Mouse (Mus musculus) midbrain, embryonic 12.5 days (tissue): ENCODE measurements around the gene Cd247. TPM values are rescaled to one million over a fixed set of nuclear protein-coding genes. Genes with fewer than 3 reads are reported as not detected.
A peak's percentile ranks its signal among the peaks of the same experiment; 100 is the strongest.

Experiments
- ATAC-seq: fragments of 200-750 bp; cut with Nextera tagmentation; 2 replicates; pipeline ENCODE4 v1.8.0; 2017; ENCODE audit warnings: low read depth, moderate TSS enrichment, moderate library complexity; ENCODE audit not compliant: low FRiP score
- H3K27ac ChIP-seq: fragments of 300-500 bp; sonication (generic); replicated peaks from 2 replicates; pipeline ENCODE4 v1.5.1; 2016; ENCODE audit warnings: mild to moderate bottlenecking
- H3K27me3 ChIP-seq: fragments of 300-500 bp; sonication (generic); 2 replicates; pipeline ENCODE4 v1.6.1; 2016; ENCODE audit warnings: mild to moderate bottlenecking
- H3K36me3 ChIP-seq: fragments of 300-500 bp; sonication (generic); 2 replicates; pipeline ENCODE4 v1.6.1; 2016
- H3K4me1 ChIP-seq: fragments of 300-500 bp; sonication (generic); 2 replicates; pipeline ENCODE4 v1.6.1; 2016
- H3K4me2 ChIP-seq: fragments of 300-500 bp; sonication (generic); replicated peaks from 2 replicates; pipeline ENCODE4 v1.6.1; 2016; ENCODE audit warnings: mild to moderate bottlenecking, moderate library complexity
- H3K4me3 ChIP-seq: fragments of 300-500 bp; sonication (generic); 2 replicates; pipeline ENCODE4 v1.5.1; 2016; ENCODE audit warnings: mild to moderate bottlenecking
- H3K9ac ChIP-seq: fragments of 300-500 bp; sonication (generic); replicated peaks from 2 replicates; pipeline ENCODE4 v1.6.1; 2016; ENCODE audit warnings: mild to moderate bottlenecking, moderate library complexity
- H3K9me3 ChIP-seq: fragments of 300-500 bp; sonication (generic); 2 replicates; pipeline ENCODE4 v1.6.1; 2016; ENCODE audit warnings: mild to moderate bottlenecking
- whole genome bisulfite sequencing: fragments of 180-500 bp; shearing (Covaris S2); methylation state at CpG from one replicate; pipeline ENCODE4 v1.1.7; 2016; 5-methylcytosine and 5-hydroxymethylcytosine counted together
- polyA plus RNA-seq: library from polyadenylated mRNA; unstranded; fragments of >200 nt; fragmentation: Nextera tagmentation; extraction: Ambion mirVana; gene quantifications from 2 replicates; pipeline ENCODE4 v1.2.1, GENCODE M21; 2016

Cd247 gene
- polyA plus RNA-seq, 1 experiment from 2014 or later, result 1.7 TPM

- WGBS, result 16% methylated on average over 17 of the region's 17 CpGs
- Histone ChIP-seq H3K27me3 (peaks cover 21% of the 10 kb centered on the region), H3K4me1 (peaks cover 27% of the 10 kb centered on the region), H3K9ac (peak overlapping the region; percentile 28), H3K27ac (peak overlapping the region; percentile 81), H3K36me3 (no peaks in the 10 kb centered on the region), H3K9me3 (no peaks in the 10 kb centered on the region), H3K4me2 (peak overlapping the region; percentile 44), H3K4me3 (peak overlapping the region; percentile 14; the same call in 1 of the 2 replicates)
- ATAC-seq, result peak; percentile 82
Observed at GRCm38 (mm10) chr1:165833910-165834632, 45.6 kb downstream of the Cd247 start.

GRCm38 (mm10) chr1:165834633-165834975 is 46.1 kb downstream of the Cd247 start:
- no peaks in the 10 kb centered on the region for H3K9me3 ChIP-seq
- H3K27ac ChIP-seq, result peak overlapping the region; percentile 81
- H3K4me2 ChIP-seq, result peak overlapping the region; percentile 44
- ATAC-seq, result no peak
- H3K9ac ChIP-seq, result peak overlapping the region; percentile 28
- H3K27me3 ChIP-seq, result peaks cover 26% of the 10 kb centered on the region
- no peaks in the 10 kb centered on the region for H3K36me3 ChIP-seq
- peak overlapping the region; percentile 14; the same call in 1 of the 2 replicates for H3K4me3 ChIP-seq
- peaks cover 27% of the 10 kb centered on the region for H3K4me1 ChIP-seq
- 21% methylated on average over 12 of the region's 12 CpGs for WGBS

- no peaks in the 10 kb centered on the region for H3K36me3 ChIP-seq
- H3K9me3 ChIP-seq, result no peaks in the 10 kb centered on the region
- no peak overlapping the region for H3K4me3 ChIP-seq
- WGBS, result 36% methylated on average over 6 of the region's 6 CpGs
- H3K4me1 ChIP-seq, result peaks cover 35% of the 10 kb centered on the region
- no peak overlapping the region for H3K27ac ChIP-seq
- no peak for ATAC-seq
- H3K4me2 ChIP-seq, result no peak overlapping the region
- no peak overlapping the region for H3K9ac ChIP-seq
- peaks cover 36% of the 10 kb centered on the region for H3K27me3 ChIP-seq
Observed at GRCm38 (mm10) chr1:165836461-165836860, 48.0 kb downstream of the Cd247 start.

GRCm38 (mm10) chr1:165837546-165837945 is 49.1 kb downstream of the Cd247 start:
- H3K9ac ChIP-seq, result no peak overlapping the region; the same call in 1 of the 2 replicates
- peaks cover 39% of the 10 kb centered on the region for H3K4me1 ChIP-seq
- H3K4me3 ChIP-seq, result no peak overlapping the region
- H3K9me3 ChIP-seq, result no peaks in the 10 kb centered on the region
- H3K27ac ChIP-seq, result peak overlapping the region; percentile 39
- no peak for ATAC-seq
- WGBS, result 27% methylated on average over 8 of the region's 8 CpGs
- H3K36me3 ChIP-seq, result no peaks in the 10 kb centered on the region
- H3K4me2 ChIP-seq, result no peak overlapping the region
- peaks cover 43% of the 10 kb centered on the region for H3K27me3 ChIP-seq

- no peak overlapping the region for H3K4me2 ChIP-seq
- H3K27ac ChIP-seq, result no peak overlapping the region
- H3K9ac ChIP-seq, result no peak overlapping the region
- H3K4me1 ChIP-seq, result peaks cover 31% of the 10 kb centered on the region
- 67% methylated on average over 4 of the region's 4 CpGs for WGBS
- H3K27me3 ChIP-seq, result peaks cover 60% of the 10 kb centered on the region
- no peaks in the 10 kb centered on the region for H3K9me3 ChIP-seq
- H3K36me3 ChIP-seq, result no peaks in the 10 kb centered on the region
- no peak for ATAC-seq
- H3K4me3 ChIP-seq, result no peak overlapping the region
Observed at GRCm38 (mm10) chr1:165839201-165839600, 50.7 kb downstream of the Cd247 start.

- ATAC-seq, result peak; percentile 55; the same call in 1 of the 2 replicates
- peak overlapping the region; percentile 71 for H3K4me2 ChIP-seq
- peak overlapping the region; percentile 42 for H3K4me3 ChIP-seq
- no peak overlapping the region for H3K27ac ChIP-seq
- H3K4me1 ChIP-seq, result peaks cover 39% of the 10 kb centered on the region
- H3K9me3 ChIP-seq, result no peaks in the 10 kb centered on the region
- H3K9ac ChIP-seq, result peak overlapping the region; percentile 55
- peaks cover 71% of the 10 kb centered on the region for H3K27me3 ChIP-seq
- 9% methylated on average over 31 of the region's 31 CpGs for WGBS
- no peaks in the 10 kb centered on the region for H3K36me3 ChIP-seq
Observed at GRCm38 (mm10) chr1:165840548-165841230, 52.2 kb downstream of the Cd247 start.

- Histone ChIP-seq H3K4me1 (peaks cover 38% of the 10 kb centered on the region), H3K27me3 (peaks cover 77% of the 10 kb centered on the region), H3K9me3 (no peaks in the 10 kb centered on the region), H3K4me2 (no peak overlapping the region), H3K9ac (no peak overlapping the region), H3K36me3 (no peaks in the 10 kb centered on the region), H3K27ac (no peak overlapping the region), H3K4me3 (no peak overlapping the region)
- 62% methylated on average over 7 of the region's 7 CpGs for WGBS
- ATAC-seq, result no peak
Observed at GRCm38 (mm10) chr1:165842170-165842569, 53.7 kb downstream of the Cd247 start.

- ATAC-seq, result no peak
- H3K9me3 ChIP-seq, result no peaks in the 10 kb centered on the region
- H3K36me3 ChIP-seq, result no peaks in the 10 kb centered on the region
- peaks cover 74% of the 10 kb centered on the region for H3K27me3 ChIP-seq
- no peak overlapping the region for H3K4me3 ChIP-seq
- peaks cover 30% of the 10 kb centered on the region for H3K4me1 ChIP-seq
- no peak overlapping the region for H3K9ac ChIP-seq
- WGBS, result 81% methylated on average over 3 of the region's 3 CpGs
- no peak overlapping the region for H3K27ac ChIP-seq
- no peak overlapping the region for H3K4me2 ChIP-seq
Observed at GRCm38 (mm10) chr1:165843586-165843985, 55.1 kb downstream of the Cd247 start.

- H3K9ac ChIP-seq, result peak overlapping the region; percentile 58
Observed at GRCm38 (mm10) chr1:165844466-165844951, 56.0 kb downstream of the Cd247 start.

GRCm38 (mm10) chr1:165844956-165845355 is 56.5 kb downstream of the Cd247 start:
- ATAC-seq, result peak; percentile 42
- peaks cover 63% of the 10 kb centered on the region for H3K27me3 ChIP-seq
- peaks cover 34% of the 10 kb centered on the region for H3K4me1 ChIP-seq
- H3K4me2 ChIP-seq, result peak overlapping the region; percentile 99
- H3K9me3 ChIP-seq, result no peaks in the 10 kb centered on the region
- peak overlapping the region; percentile 51 for H3K4me3 ChIP-seq
- H3K36me3 ChIP-seq, result no peaks in the 10 kb centered on the region
- WGBS, result 1% methylated on average over 24 of the region's 26 CpGs
- H3K9ac ChIP-seq, result peak overlapping the region; percentile 58
- H3K27ac ChIP-seq, result no peak overlapping the region

More at GRCm38 (mm10) chr1:165844466-165844951, 56.0 kb downstream of the Cd247 start:
- WGBS, result 3% methylated on average over 19 of the region's 20 CpGs
- Histone ChIP-seq H3K36me3 (no peaks in the 10 kb centered on the region), H3K4me2 (peak overlapping the region; percentile 99), H3K27ac (no peak overlapping the region), H3K4me3 (peak overlapping the region; percentile 51), H3K27me3 (peaks cover 67% of the 10 kb centered on the region), H3K9me3 (no peaks in the 10 kb centered on the region), H3K4me1 (peaks cover 34% of the 10 kb centered on the region)
- peak; percentile 65 for ATAC-seq

- no peaks in the 10 kb centered on the region for H3K36me3 ChIP-seq
- peak overlapping the region; percentile 51 for H3K4me3 ChIP-seq
- WGBS, result 7% methylated on average over 14 of the region's 14 CpGs
- H3K27me3 ChIP-seq, result peaks cover 60% of the 10 kb centered on the region
- ATAC-seq, result no peak
- peak overlapping the region; percentile 99 for H3K4me2 ChIP-seq
- no peaks in the 10 kb centered on the region for H3K9me3 ChIP-seq
- H3K27ac ChIP-seq, result no peak overlapping the region
- peak overlapping the region; percentile 58; the same call in 1 of the 2 replicates for H3K9ac ChIP-seq
- H3K4me1 ChIP-seq, result peaks cover 34% of the 10 kb centered on the region
Observed at GRCm38 (mm10) chr1:165845366-165845765, 56.9 kb downstream of the Cd247 start.

- Histone ChIP-seq H3K4me1 (peaks cover 34% of the 10 kb centered on the region), H3K9ac (no peak overlapping the region), H3K27me3 (peaks cover 70% of the 10 kb centered on the region), H3K36me3 (no peaks in the 10 kb centered on the region), H3K4me3 (no peak overlapping the region), H3K9me3 (no peaks in the 10 kb centered on the region), H3K27ac (no peak overlapping the region), H3K4me2 (no peak overlapping the region)
- ATAC-seq, result no peak
- WGBS, result 91% methylated on average over 8 of the region's 8 CpGs
Observed at GRCm38 (mm10) chr1:165848417-165848816, 59.9 kb downstream of the Cd247 start.
